Mouse (Mus musculus): ENCODE measurements at regions not wholly inside any gene's neighbourhood (a gene's known extent, or its start where the extent isn't known, plus 50 kb on each side); places are given as distances from the start of the nearest gene placed in this dataset.

GRCm38 (mm10) chr16:39102151-39102550, 209.7 kb downstream of the Igsf11 start:
- no peak for DNase-seq (ENCODE audit: low spot score)

DNA sequence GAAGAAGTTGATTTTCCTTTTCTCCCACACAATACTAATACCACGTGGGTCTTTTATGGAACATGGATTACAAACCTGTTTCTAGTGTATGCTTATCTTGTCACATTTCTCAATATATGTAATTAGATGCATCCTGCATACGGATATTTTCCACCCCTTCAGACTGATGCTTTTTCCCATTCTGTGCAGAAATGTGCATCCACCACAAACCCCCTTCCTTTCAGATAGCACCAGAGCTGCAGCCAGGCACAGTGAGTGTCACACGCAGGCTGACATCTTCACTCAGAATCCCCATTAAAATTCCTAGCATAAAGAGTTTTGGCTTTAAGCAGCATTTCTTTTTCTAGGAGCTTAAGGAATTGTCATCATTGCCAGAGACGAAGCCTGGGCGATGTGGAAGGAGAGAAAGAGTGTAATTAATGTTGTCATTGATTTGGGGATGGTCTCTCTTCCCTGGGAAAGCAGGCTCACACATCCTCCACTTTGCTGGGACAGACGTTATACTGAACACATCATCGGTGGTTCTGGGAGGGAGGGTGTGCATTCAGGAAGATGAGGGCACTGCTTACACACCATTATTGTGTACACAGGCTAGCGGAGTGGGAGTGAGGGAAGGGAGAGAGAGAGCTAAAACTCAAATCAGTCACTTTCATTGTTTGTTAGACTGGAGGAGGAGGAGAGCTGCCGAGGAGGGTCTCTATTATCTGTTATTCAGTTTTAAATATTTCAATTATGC, 211.1 kb downstream of the Igsf11 start:
- DNase-seq (ENCODE audit: low spot score): no peak

GRCm38 (mm10) chr16:39109383-39110033, 217.0 kb downstream of the Igsf11 start:
- peak; percentile 77 for DNase-seq (ENCODE audit: low spot score)

DNA sequence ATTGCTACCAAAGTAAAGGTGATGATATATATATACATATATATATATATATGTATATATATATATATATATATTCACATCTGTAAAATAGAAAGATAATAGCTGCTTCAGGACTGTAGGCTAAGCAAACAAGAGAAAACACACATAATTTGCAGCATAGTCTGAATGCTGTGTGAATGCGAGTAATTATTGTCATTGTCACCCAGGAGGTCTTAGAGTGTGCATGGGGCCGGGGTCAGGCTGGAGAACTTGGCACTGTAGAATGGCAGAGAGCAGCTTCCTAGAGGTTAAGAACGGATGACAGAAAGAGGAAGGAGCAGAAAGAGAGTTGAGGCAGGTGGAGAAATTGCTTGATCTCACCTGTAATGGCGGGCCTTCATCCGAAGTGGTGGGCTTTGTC, 217.6 kb downstream of the Igsf11 start:
- no peak for DNase-seq (ENCODE audit: low spot score)

- DNase-seq (ENCODE audit: low spot score): no peak
These were observed 225.6 kb downstream of the Igsf11 start for GRCm38 (mm10) chr16:39118059-39118458.

DNA sequence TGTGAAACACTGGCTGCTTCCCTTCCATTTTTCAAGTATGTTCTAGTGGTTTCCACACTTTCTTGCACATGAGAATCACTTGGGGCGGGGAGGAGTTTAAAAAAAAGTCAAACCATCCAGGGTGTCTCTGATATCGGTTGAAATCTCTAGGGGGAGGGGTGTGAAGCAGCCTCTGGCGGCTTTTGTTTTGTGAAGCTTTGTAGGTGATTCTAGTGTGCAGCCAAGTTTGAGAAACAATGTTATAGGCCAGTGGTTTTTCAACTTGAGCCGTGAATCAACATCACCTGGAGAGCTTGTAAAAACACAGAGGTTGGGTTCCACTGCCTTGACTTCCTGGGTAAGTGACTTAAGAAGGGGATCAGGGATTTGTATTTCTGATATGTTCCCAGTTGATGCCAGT, 227.3 kb downstream of the Igsf11 start:
- DNase-seq (ENCODE audit: low spot score): no peak

DNA sequence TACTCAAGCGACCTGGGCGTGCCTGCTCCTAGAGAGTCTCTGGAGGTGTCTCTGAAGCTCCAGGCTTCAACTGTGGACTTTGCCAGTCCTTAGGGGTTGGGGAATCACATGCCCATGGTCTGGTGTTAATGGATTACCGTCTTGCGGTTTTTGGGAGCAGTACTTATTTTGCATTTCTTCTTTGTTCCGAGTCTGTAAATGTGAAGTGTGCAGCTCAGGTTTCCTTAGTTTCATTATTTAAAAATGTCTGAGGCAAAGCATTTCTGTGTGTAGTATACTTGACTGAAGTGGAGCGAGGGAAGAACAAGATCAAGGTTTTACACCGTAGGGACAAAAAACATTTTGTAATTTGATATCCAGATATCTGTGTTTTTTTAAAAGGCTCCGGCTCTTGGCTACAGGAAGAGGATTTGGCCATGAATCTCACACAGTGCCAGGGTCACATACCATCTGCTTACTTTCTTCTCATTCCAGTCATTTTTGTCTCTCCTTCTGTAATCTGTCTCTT, 231.0 kb downstream of the Igsf11 start:
- DNase-seq (ENCODE audit: low spot score): no peak

DNA sequence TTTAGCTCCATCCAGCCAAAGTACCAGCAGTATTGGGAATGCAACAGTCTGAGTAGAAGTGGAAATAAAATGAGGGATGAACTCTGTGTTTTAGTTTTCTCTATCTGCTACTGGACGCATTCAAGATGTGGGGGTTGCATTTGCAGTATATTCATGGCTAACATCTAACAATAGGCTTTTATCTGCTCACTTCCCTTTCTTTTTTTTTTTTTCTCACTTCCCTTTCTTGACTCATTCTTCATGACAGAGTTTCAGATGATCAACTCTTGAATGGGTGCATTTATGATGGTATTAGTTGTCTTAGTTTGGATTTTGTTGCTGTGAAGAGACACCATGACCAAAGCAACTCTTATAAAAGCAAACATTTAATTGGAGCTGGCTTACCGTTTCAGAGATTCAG, 240.0 kb downstream of the Igsf11 start:
- no peak for DNase-seq (ENCODE audit: low spot score)

GRCm38 (mm10) chr16:39135777-39136176, 243.3 kb downstream of the Igsf11 start:
- DNase-seq (ENCODE audit: low spot score): no peak

GRCm38 (mm10) chr16:39147151-39147550, 254.7 kb downstream of the Igsf11 start:
- DNase-seq (ENCODE audit: low spot score): no peak

GRCm38 (mm10) chr16:39151325-39152318, 259.2 kb downstream of the Igsf11 start:
- DNase-seq (ENCODE audit: low spot score): peak; percentile 15

GRCm38 (mm10) chr16:39158893-39159292, 266.4 kb downstream of the Igsf11 start:
- DNase-seq (ENCODE audit: low spot score): peak; percentile 16

- DNase-seq (ENCODE audit: low spot score): no peak
These were observed 267.3 kb downstream of the Igsf11 start for GRCm38 (mm10) chr16:39159725-39160124.

DNA sequence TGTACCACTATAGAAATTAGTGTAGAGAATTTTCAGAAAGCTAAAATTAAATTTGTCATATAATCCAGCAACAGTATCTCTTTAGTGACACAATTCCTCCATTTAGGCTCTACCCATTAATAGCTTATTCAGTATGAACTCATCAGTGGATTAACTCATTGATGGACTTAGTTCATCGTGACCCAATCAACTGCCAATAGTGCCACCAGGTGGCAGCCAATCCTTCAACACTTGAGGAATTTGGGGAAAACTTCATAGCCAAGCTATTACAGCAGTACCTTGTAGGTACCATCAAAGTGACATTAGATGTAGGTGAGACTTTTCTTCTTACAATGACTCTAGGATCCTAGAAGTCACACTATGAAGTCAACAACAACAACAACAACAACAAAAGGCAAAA, 270.2 kb downstream of the Igsf11 start:
- no peak for DNase-seq (ENCODE audit: low spot score)

DNA sequence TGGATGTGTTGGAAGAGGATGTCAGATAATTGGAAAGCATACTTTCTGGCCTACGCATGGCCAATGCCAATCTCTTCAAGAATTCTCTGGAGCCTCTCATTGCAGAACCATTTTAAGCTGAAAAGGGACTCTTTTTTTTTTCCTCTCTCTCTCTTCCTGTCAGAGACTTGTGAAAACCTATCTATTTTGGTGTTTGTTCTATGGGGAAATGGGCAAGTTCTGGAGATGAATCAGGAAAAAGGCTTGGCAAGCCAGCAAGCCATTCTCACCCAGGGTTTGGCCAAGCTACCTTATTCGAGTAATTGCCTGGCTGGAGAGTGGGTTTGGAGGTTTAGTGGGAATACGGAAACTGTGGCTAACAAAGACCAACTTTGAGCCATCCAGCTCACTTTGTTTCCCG, 299.4 kb downstream of the Igsf11 start:
- no peak for DNase-seq (ENCODE audit: low spot score)

- DNase-seq (ENCODE audit: low spot score): no peak
These were observed 303.0 kb downstream of the Igsf11 start for GRCm38 (mm10) chr16:39195431-39195830.

DNA sequence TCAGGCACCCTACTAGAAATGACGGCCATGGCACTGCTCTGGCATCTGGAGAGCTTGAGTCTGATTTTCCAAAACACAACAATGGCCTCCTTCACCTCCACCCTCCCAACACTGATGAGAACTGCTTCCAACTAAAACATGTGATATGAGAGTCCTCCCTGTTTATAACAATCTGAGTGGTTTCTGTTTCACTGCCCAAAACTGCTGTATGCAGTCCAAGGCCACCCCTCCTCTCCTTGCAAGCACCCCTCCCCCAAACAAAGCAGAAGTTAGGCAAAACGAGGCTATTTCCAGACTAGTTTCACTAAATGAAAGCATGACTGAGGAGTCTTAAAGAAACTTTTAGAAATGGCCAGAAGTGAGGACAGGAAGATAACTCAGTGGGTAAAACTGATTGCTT, 304.4 kb downstream of the Igsf11 start:
- no peak for DNase-seq (ENCODE audit: low spot score)

GRCm38 (mm10) chr16:39223551-39223950, 331.1 kb downstream of the Igsf11 start:
- DNase-seq (ENCODE audit: low spot score): no peak

DNA sequence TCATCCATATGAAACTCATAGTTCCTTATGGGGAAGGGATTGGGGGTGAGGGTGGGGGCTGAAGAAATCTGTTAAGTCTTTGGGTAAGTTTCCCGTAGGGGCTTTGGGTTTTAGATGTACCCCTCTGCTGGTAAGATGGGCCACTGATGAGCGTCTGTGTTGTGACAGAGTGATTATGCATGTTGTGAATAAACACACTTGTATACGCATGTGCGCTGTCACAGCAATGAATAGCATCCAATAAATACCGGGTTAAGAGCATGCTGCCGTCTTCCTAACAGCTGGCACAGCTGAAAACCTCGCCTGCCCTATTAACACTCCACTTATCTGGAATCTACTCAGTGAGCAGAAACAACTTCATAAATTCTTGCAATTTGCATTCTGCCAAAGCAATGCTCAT, 337.0 kb downstream of the Igsf11 start:
- DNase-seq (ENCODE audit: low spot score): no peak

DNA sequence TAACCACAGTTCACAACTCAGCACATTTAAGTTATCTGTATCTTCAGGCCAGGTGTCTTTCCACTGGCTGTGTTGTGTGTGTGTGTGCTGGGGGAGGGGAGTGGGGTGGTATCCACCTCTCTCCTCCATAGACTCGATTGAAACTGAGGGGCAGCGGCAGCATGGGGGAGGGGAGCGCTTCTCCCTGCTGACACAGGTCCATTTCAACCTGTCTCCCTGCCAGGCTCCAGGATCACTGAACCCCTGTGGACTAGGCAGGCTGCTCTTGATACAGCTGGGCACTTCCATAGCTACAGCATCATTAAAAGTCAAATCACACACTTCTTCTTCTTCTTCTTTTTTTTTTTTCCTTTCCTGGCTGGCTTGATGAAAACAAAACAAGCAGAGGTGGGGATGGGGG, 338.0 kb downstream of the Igsf11 start:
- DNase-seq (ENCODE audit: low spot score): no peak

GRCm38 (mm10) chr16:39234290-39234689, 341.8 kb downstream of the Igsf11 start:
- no peak for DNase-seq (ENCODE audit: low spot score)

DNA sequence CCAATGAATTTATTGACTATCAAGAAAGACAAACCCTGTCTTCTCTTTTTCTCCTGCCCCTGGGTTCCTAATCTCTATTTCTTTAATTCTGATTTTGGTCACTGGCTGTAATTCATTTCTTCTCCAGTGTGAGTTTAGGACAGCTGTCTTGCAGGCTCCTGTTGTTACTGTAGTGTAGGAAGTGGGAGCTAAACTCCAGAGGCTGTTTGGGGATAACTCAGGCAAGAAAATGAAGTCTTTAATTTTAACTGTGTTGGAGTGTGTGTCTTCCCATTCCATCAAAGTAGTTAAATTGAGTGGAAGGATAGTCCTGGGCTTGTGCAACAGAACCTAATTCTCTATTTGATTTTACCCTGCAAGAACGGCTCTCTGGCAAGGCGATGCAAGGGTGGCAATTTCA, 381.0 kb downstream of the Igsf11 start:
- no peak for DNase-seq (ENCODE audit: low spot score)
